Mouse (Mus musculus) hindbrain, embryonic 12.5 days (tissue): ENCODE results near the gene Rbm20. TPM values are rescaled to one million over a fixed set of nuclear protein-coding genes. Genes with fewer than 3 reads are reported as not detected.
A peak's percentile ranks its signal among the peaks of the same experiment; 100 is the strongest.
"Not testable (repeated sequence)": the region's sequence is repeated elsewhere in the genome, so short reads cannot be mapped to it uniquely, and the experiment has no call there.

Source experiments
- ATAC-seq: fragments of 200-750 bp; cut with Nextera tagmentation; 2 replicates; pipeline ENCODE4 v1.8.0; 2017; ENCODE audit warnings: moderate TSS enrichment; ENCODE audit not compliant: low FRiP score
- H3K27ac ChIP-seq: fragments of 300-500 bp; sonication (generic); 2 replicates; pipeline ENCODE4 v1.5.1; 2016; ENCODE audit warnings: mild to moderate bottlenecking
- H3K27me3 ChIP-seq: fragments of 300-500 bp; sonication (generic); 2 replicates; pipeline ENCODE4 v1.6.1; 2016; ENCODE audit warnings: mild to moderate bottlenecking
- H3K36me3 ChIP-seq: fragments of 300-500 bp; sonication (generic); 2 replicates; pipeline ENCODE4 v1.6.1; 2016; ENCODE audit warnings: mild to moderate bottlenecking
- H3K4me1 ChIP-seq: fragments of 300-500 bp; sonication (generic); 2 replicates; pipeline ENCODE4 v1.6.1; 2016
- H3K4me2 ChIP-seq: fragments of 300-500 bp; sonication (generic); replicated peaks from 2 replicates; pipeline ENCODE4 v1.6.1; 2016; ENCODE audit warnings: mild to moderate bottlenecking
- H3K4me3 ChIP-seq: fragments of 300-500 bp; sonication (generic); 2 replicates; pipeline ENCODE4 v1.5.1; 2016; ENCODE audit warnings: mild to moderate bottlenecking
- H3K9ac ChIP-seq: fragments of 300-500 bp; sonication (generic); 2 replicates; pipeline ENCODE4 v1.6.1; 2016; ENCODE audit warnings: mild to moderate bottlenecking, moderate library complexity
- H3K9me3 ChIP-seq: fragments of 300-500 bp; sonication (generic); replicated peaks from 2 replicates; pipeline ENCODE4 v1.6.1; 2016; ENCODE audit warnings: mild to moderate bottlenecking
- WGBS: fragments of 180-500 bp; shearing (Covaris S2); methylation state at CpG from one replicate; pipeline ENCODE4 v1.1.7; 2016; 5-methylcytosine and 5-hydroxymethylcytosine counted together
- polyA plus RNA-seq: library from polyadenylated mRNA; unstranded; fragments of >200 nt; fragmentation: Nextera tagmentation; extraction: Ambion mirVana; gene quantifications from 2 replicates; pipeline ENCODE4 v1.2.1, GENCODE M21; 2016

Rbm20 gene
- polyA plus RNA-seq, 1 experiment from 2014 or later = 1.5 TPM

- Histone ChIP-seq H3K4me2 (peak overlapping the region; percentile 68), H3K4me3 (peak overlapping the region; percentile 97), H3K9ac (peak overlapping the region; percentile 93; the same call in 1 of the 2 replicates), H3K9me3 (no peaks in the 10 kb centered on the region), H3K36me3 (peaks cover 9% of the 10 kb centered on the region), H3K27ac (no peak overlapping the region), H3K27me3 (no peaks in the 10 kb centered on the region), H3K4me1 (peaks cover 20% of the 10 kb centered on the region)
- 78% methylated on average over 7 of the region's 7 CpGs for WGBS
- ATAC-seq = no peak
These were observed 227.9 kb downstream of the Rbm20 start for GRCm38 (mm10) chr19:53904833-53905480.

DNA sequence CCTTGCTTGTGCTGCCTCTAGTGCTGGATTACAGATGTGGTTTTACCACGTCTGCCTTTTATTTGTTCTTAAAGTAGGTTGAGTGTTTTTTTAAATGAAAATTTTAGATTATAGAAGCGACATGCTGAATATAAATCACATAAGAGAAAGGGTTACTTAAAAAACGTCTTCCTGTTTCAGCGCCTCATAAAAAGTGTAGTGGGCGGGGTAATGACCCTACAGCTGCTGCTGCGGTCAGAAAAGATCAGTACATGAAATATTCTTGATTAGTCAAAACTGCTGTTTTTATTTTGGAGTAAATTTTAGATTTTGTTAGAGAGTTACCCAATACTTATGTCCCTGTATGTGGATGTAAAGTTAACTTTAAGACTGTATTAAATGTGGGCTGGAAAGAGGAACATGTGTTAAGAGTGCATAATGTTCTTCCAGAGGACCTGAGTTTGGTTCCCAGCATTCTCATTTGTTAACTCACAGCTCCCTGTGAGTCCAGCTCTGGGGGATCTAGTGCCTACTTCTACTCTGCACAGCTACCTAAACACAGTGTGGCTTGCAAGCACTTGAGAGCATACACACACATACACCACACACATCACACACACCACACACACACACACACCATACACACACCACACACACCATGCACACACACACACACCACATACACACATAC, 229.1 kb downstream of the Rbm20 start:
- peaks cover 20% of the 10 kb centered on the region for H3K4me1 ChIP-seq

DNA sequence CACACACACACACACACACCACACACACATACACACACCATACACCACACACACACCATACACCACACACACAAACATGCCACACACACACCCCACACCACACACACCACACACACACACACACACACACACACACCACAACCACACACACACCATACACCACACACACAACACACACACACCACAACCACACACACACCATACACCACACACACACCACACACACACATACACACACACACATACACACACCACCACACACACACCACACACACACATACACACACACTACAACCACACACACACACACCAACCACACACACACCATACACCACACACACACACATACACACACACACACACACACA, 229.6 kb downstream of the Rbm20 start:
- H3K9ac ChIP-seq, H3K27ac ChIP-seq, H3K9me3 ChIP-seq, H3K4me2 ChIP-seq, ATAC-seq, H3K4me3 ChIP-seq, H3K27me3 ChIP-seq: not testable (repeated sequence)
- H3K36me3 ChIP-seq = peaks cover 18% of the 10 kb centered on the region
- peaks cover 20% of the 10 kb centered on the region for H3K4me1 ChIP-seq

More for the DNA sequence above, 229.1 kb downstream of the Rbm20 start:
- Histone ChIP-seq H3K27ac (no peak overlapping the region), H3K36me3 (peaks cover 17% of the 10 kb centered on the region), H3K4me3 (no peak overlapping the region), H3K9me3 (no peaks in the 10 kb centered on the region), H3K4me2 (no peak overlapping the region), H3K27me3 (no peaks in the 10 kb centered on the region), H3K9ac (no peak overlapping the region)
- no peak for ATAC-seq
- 72% methylated on average over 6 of the region's 6 CpGs for WGBS

DNA sequence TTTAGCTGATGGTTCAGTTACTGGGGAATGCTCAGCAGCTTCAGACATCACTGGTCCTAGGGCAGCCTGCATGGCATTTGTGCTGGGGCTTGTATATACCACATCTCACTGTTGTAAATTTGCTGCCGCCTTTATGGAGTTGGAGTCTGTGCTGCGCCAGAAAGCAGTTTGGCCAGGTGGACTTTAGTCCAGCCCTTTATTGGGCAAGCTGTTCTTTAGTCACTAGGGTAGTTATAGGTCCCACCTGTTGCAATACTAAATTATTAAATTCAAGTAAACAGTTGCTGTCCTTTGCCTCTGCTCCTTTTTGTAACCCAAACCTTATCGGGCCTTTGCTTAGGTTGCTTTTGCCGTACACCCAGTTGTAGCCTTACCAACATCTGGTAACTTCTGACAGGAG, 237.8 kb downstream of the Rbm20 start:
- no peaks in the 10 kb centered on the region for H3K27me3 ChIP-seq
- peaks cover 78% of the 10 kb centered on the region for H3K36me3 ChIP-seq
- H3K4me1 ChIP-seq = no peaks in the 10 kb centered on the region
- H3K9ac ChIP-seq = no peak overlapping the region
- no peak overlapping the region for H3K4me2 ChIP-seq
- ATAC-seq = no peak
- H3K9me3 ChIP-seq = no peaks in the 10 kb centered on the region
- no peak overlapping the region for H3K4me3 ChIP-seq
- no peak overlapping the region for H3K27ac ChIP-seq
- WGBS = 96% methylated on average over 4 of the region's 4 CpGs

Other genes starting within 250 kb of the Rbm20 start
- 2.4 TPM in 2 replicates for gene Dusp5, start 148.2 kb upstream of the Rbm20 start, polyA plus RNA-seq
- 327 and 336 TPM in 2 replicates for gene Nutf2-ps1, start 88.2 kb upstream of the Rbm20 start, polyA plus RNA-seq
- 78.1 and 82.3 TPM in 2 replicates for gene Smc3, start 76.9 kb upstream of the Rbm20 start, polyA plus RNA-seq
- 103 and 113 TPM in 2 replicates for gene Pdcd4, start 214.9 kb downstream of the Rbm20 start, polyA plus RNA-seq